7 mouse cellular contexts compared by ENCODE assay signal in genomic region chr5:134581146-134581545, GRCm38 (mm10). TPM values are rescaled to one million over a fixed set of nuclear protein-coding genes. Genes with fewer than 3 reads are reported as not detected.
DNase-seq lines count a peak whose midpoint lies in the region; ATAC-seq and TF ChIP-seq lines count a peak whose summit lies in the region.

Rfc2 (plus strand) TSS chr5:134581366.

- no peak for TF ChIP-seq POLR2A in MEL (IDR thresholded peaks at IDR 0.05; ENCODE audit: control insufficient read depth in 1 of 2, insufficient read depth in 1 of 2, low read depth in 1 of 2, low read length in 2 of 2, poor library complexity in 1 of 2)

- no peak for TF ChIP-seq CTCF in MEL (IDR thresholded peaks at IDR 0.05 in 2 of 3, conservative IDR thresholded peaks at IDR 0.05 in 1 of 3; ENCODE audit: control insufficient read depth in 1 of 3, insufficient read depth in 1 of 3, low read depth in 2 of 3, low read length in 3 of 3, poor library complexity in 1 of 3, severe bottlenecking in 1 of 3)

- WGBS in limb, embryonic 10.5 days, result 82% methylated on average over 5 of the region's 5 CpGs
- WGBS in neural tube, embryonic 14.5 days, result 79% methylated on average over 5 of the region's 5 CpGs

- H3K4me3 ChIP-seq in MEL (ENCODE audit: control insufficient read depth in 1 of 2, insufficient read depth in 1 of 2, low read depth in 2 of 2, low read length in 2 of 2), result no peak within 1 kb of the TSS
- H3K4me3 ChIP-seq in limb, embryonic 10.5 days, result no peak within 1 kb of the TSS
- H3K4me3 ChIP-seq in neural tube, embryonic 14.5 days (ENCODE audit: low read depth, low read length), result no peak within 1 kb of the TSS

- no peak within 1 kb of the TSS for H3K27ac ChIP-seq in MEL (ENCODE audit: control insufficient read depth, low read depth, low read length)
- no peak within 1 kb of the TSS for H3K27ac ChIP-seq in limb, embryonic 10.5 days
- no peak within 1 kb of the TSS for H3K27ac ChIP-seq in neural tube, embryonic 14.5 days (ENCODE audit: low read depth, low read length)

- TF ChIP-seq EP300 in MEL (IDR thresholded peaks at IDR 0.05; ENCODE audit: low read depth in 1 of 2, low read length in 2 of 2), result no peak

- H3K27me3 ChIP-seq in MEL (ENCODE audit: control insufficient read depth in 1 of 2, insufficient read depth in 2 of 2, low read length in 2 of 2), result no peaks in the 10 kb centered on the region
- no peaks in the 10 kb centered on the region for H3K27me3 ChIP-seq in limb, embryonic 10.5 days (ENCODE audit: low read depth, poor library complexity, severe bottlenecking)
- H3K27me3 ChIP-seq in neural tube, embryonic 14.5 days (ENCODE audit: control insufficient read depth, insufficient read depth, low read length), result no peaks in the 10 kb centered on the region

- peaks cover 2 to 28% of the 10 kb centered on the region in 2 experiments for H3K4me1 ChIP-seq in MEL (ENCODE audit: control insufficient read depth in 1 of 2, insufficient read depth in 2 of 2, low read length in 2 of 2)
- peaks cover 17% of the 10 kb centered on the region for H3K4me1 ChIP-seq in limb, embryonic 10.5 days
- peaks cover 4% of the 10 kb centered on the region; the same call in 1 of the 2 replicates for H3K4me1 ChIP-seq in neural tube, embryonic 14.5 days (ENCODE audit: control insufficient read depth, insufficient read depth, low read length)

- peak within 1 kb of the TSS; percentile 23; the same call in 1 of the 2 replicates for H3K9ac ChIP-seq in MEL (ENCODE audit: control insufficient read depth, low read depth, low read length, poor library complexity, severe bottlenecking)
- H3K9ac ChIP-seq in neural tube, embryonic 14.5 days (replicated peaks; ENCODE audit: low read depth, low read length), result no peak within 1 kb of the TSS

- no peak for ATAC-seq in inflammation-experienced regulatory T-cells, adult 6 months
- ATAC-seq in neural tube, embryonic 14.5 days (ENCODE audit: low read depth), result no peak

- H3K36me3 ChIP-seq in MEL (ENCODE audit: control insufficient read depth in 1 of 2, insufficient read depth in 2 of 2, low read length in 2 of 2), result peaks cover 0 to 21% of the 10 kb centered on the region in 2 experiments; a peak in 2 of 4 replicates
- peaks cover 13% of the 10 kb centered on the region for H3K36me3 ChIP-seq in limb, embryonic 10.5 days
- H3K36me3 ChIP-seq in neural tube, embryonic 14.5 days (ENCODE audit: control insufficient read depth, insufficient read depth, low read length), result no peaks in the 10 kb centered on the region

- H3K79me2 ChIP-seq in MEL (ENCODE audit: control insufficient read depth, insufficient read depth, low read length, poor library complexity), result peaks cover 19% of the 10 kb centered on the region

- no peak for DNase-seq in MEL (ENCODE audit: low read depth, low spot score)
- DNase-seq in adrenal gland, postnatal 25 days, result no peak
- no peak for DNase-seq in gastrocnemius, postnatal 10 days
- no peak for DNase-seq in limb, embryonic 10.5 days (ENCODE audit: low spot score)
- DNase-seq in right cerebral cortex, adult 2 months (ENCODE audit: low spot score in 2 of 2), result no peak

- H3K9me3 ChIP-seq in MEL (replicated peaks; ENCODE audit: insufficient read depth, low read length), result no peaks in the 10 kb centered on the region
- no peaks in the 10 kb centered on the region for H3K9me3 ChIP-seq in limb, embryonic 10.5 days (replicated peaks)
- H3K9me3 ChIP-seq in neural tube, embryonic 14.5 days (ENCODE audit: control insufficient read depth, low read length), result no peaks in the 10 kb centered on the region

- no peak for TF ChIP-seq RAD21 in MEL (IDR thresholded peaks at IDR 0.05; ENCODE audit: low read depth, low read length)

- H3K4me2 ChIP-seq in neural tube, embryonic 14.5 days (ENCODE audit: low read depth, low read length), result no peak within 1 kb of the TSS

TF ChIP-seq in MEL, 35 proteins besides CTCF, POLR2A, EP300 and RAD21:
- TF ChIP-seq ZNF384 (IDR thresholded peaks at IDR 0.05; ENCODE audit: low read depth, low read length) (no peak), USF2 (IDR thresholded peaks at IDR 0.05; ENCODE audit: borderline replicate concordance in 1 of 2, insufficient read depth in 1 of 2, low read depth in 1 of 2, low read length in 2 of 2) (no peak), ZC3H11A (IDR thresholded peaks at IDR 0.05; ENCODE audit: low read depth, low read length) (no peak), CHD1 (IDR thresholded peaks at IDR 0.05; ENCODE audit: low read depth, low read length) (no peak), ZKSCAN1 (IDR thresholded peaks at IDR 0.05; ENCODE audit: low read depth, low read length) (no peak), ETS1 (IDR thresholded peaks at IDR 0.05; ENCODE audit: low read depth, low read length) (no peak), RCOR1 (IDR thresholded peaks at IDR 0.05; ENCODE audit: low read depth, low read length) (no peak), MYC (IDR thresholded peaks at IDR 0.05; ENCODE audit: low read depth, low read length) (no peak), JUND (IDR thresholded peaks at IDR 0.05; ENCODE audit: low read depth, low read length) (no peak), CHD2 (IDR thresholded peaks at IDR 0.05; ENCODE audit: low read length) (no peak), MEF2A (IDR thresholded peaks at IDR 0.05; ENCODE audit: extremely low read depth, insufficient replicate concordance, low read depth, low read length, poor library complexity, severe bottlenecking) (no peak), MYB (IDR thresholded peaks at IDR 0.05; ENCODE audit: low read depth, low read length) (no peak)

RNA-seq across cellular contexts. Expression of gene Rfc2, which starts in this region (rescaled TPM):
- 268 and 304 TPM in 2 replicates for total RNA-seq in MEL (2012; rRNA removed)
- polyA plus RNA-seq in MEL (2012; ENCODE audit: insufficient read depth in 1 of 2, insufficient read length in 2 of 2, low read depth in 1 of 2, low replicate concordance in 2 of 2, missing spikeins in 1 of 2), result 100 to 1,000 TPM in 1 of 2 experiments, not detected in 1; 424 TPM
- total RNA-seq in adrenal gland, postnatal 25 days (2021), result 46.6 and 60.4 TPM in 2 replicates
- total RNA-seq in gastrocnemius, postnatal 10 days (2021), result 10 to 100 TPM; 18.8 to 25.7 TPM
- polyA plus RNA-seq in inflammation-experienced regulatory T-cells, adult 6 months (2017; shearing (Covaris generic)), result 100 to 1,000 TPM; 140 to 223 (median 144) TPM
- polyA plus RNA-seq in limb, embryonic 10.5 days (2016; fragmentation: Nextera tagmentation; extraction: Ambion mirVana), result 431 and 443 TPM in 2 replicates
- 163 and 180 TPM in 2 replicates for polyA plus RNA-seq in neural tube, embryonic 14.5 days (2014; fragmentation: Nextera tagmentation; extraction: Ambion mirVana)
